Mouse (Mus musculus): ENCODE measurements at regions not wholly inside any gene's neighbourhood (a gene's known extent, or its start where the extent isn't known, plus 50 kb on each side); places are given as distances from the start of the nearest gene placed in this dataset.

DNA sequence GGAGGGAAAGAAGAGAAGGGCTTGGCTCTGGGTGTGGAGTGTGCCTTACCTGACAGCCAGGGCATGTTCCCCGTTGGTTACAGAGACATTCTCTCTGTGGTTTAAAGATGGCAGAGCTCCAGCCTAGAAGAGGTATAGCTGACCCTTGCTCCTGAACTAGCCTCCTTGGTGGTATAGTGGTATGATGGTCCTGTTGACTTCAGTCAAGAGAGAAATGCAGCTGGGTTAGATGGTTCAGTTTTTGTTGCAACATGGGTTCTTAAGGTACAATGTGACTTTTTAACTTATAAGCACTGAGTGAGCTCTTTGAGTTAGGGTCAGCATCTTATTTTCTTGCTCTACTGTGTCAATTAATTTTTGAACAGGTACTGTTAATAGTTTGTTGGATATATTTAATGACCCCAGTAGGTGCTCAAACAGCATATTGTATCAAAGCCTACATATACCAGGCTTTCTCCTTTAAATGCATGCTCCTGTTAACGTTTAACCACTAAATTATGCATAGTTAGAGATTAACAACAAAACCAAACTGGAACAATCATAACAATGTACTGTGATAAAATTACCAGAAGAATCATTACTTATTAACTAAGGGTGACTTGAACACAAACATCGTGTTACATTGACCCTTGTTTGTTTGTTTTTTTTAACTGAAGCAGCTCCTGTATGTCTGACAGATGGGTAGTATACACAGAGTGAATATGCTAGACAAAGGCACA is 70.5 kb upstream of the Nrxn3 start:
- H3K4me1 ChIP-seq (ENCODE audit: control insufficient read depth, insufficient read depth, low read length): no peaks in the 10 kb centered on the region
- TF ChIP-seq POLR2A (IDR thresholded peaks at IDR 0.05; ENCODE audit: insufficient read depth, low read depth, low read length): no peak
- TF ChIP-seq CTCF (IDR thresholded peaks at IDR 0.05; ENCODE audit: insufficient read depth, low read depth, low read length): no peak
- 75% methylated on average over 3 of the region's 3 CpGs for WGBS
- no peak overlapping the region for H3K4me3 ChIP-seq (ENCODE audit: insufficient read depth, low read depth, low read length)
- H3K27ac ChIP-seq (ENCODE audit: insufficient read depth, low read depth, low read length): no peak overlapping the region
